Mouse (Mus musculus) heart, postnatal 0 days (tissue): Measurements from ENCODE around the gene Klhdc9. TPM values are rescaled to one million over a fixed set of nuclear protein-coding genes. Genes with fewer than 3 reads are reported as not detected.

Source experiments
- ATAC-seq: fragments of 200-750 bp; cut with Nextera tagmentation; 2 replicates; pipeline ENCODE4 v1.8.0; 2017; ENCODE audit warnings: low read depth, moderate number of reproducible peaks, moderate library complexity; ENCODE audit not compliant: insufficient read depth
- DNase-seq: peaks from one replicate; pipeline ENCODE4 v3.0.0-alpha.2; 2016; ENCODE audit warnings: low spot score
- H3K27ac ChIP-seq: fragments of 300-500 bp; sonication (generic); 2 replicates; pipeline ENCODE4 v1.5.1; 2014; ENCODE audit warnings: low read depth, mild to moderate bottlenecking
- H3K27me3 ChIP-seq: fragments of 300-500 bp; sonication (generic); 2 replicates; pipeline ENCODE4 v1.6.1; 2014; ENCODE audit warnings: low read length, mixed read lengths; ENCODE audit not compliant: control insufficient read depth, insufficient read depth
- H3K36me3 ChIP-seq: fragments of 300-500 bp; sonication (generic); replicated peaks from 2 replicates; pipeline ENCODE4 v1.6.1; 2014; ENCODE audit warnings: low read length, mixed read lengths; ENCODE audit not compliant: control insufficient read depth, insufficient read depth
- H3K4me1 ChIP-seq: fragments of 300-500 bp; sonication (generic); 2 replicates; pipeline ENCODE4 v1.6.1; 2014; ENCODE audit warnings: antibody characterized with exemption; ENCODE audit not compliant: control insufficient read depth, insufficient read depth
- H3K4me2 ChIP-seq: fragments of 300-500 bp; sonication (generic); 2 replicates; pipeline ENCODE4 v1.6.1; 2014; ENCODE audit warnings: low read depth, mild to moderate bottlenecking, low read length, moderate library complexity
- H3K4me3 ChIP-seq: fragments of 300-500 bp; sonication (generic); 2 replicates; pipeline ENCODE4 v1.5.1; 2014; ENCODE audit warnings: low read depth, low read length
- H3K9ac ChIP-seq: fragments of 300-500 bp; sonication (generic); replicated peaks from 2 replicates; pipeline ENCODE4 v1.6.1; 2014; ENCODE audit warnings: low read depth, low read length, mixed read lengths
- H3K9me3 ChIP-seq: fragments of 300-500 bp; sonication (generic); replicated peaks from 2 replicates; pipeline ENCODE4 v1.6.1; 2016; ENCODE audit warnings: low read length; ENCODE audit not compliant: control insufficient read depth
- CTCF ChIP-seq: IDR thresholded peaks from 2 replicates; pipeline ENCODE4 v1.5.1; 2016; ENCODE audit warnings: antibody characterized with exemption, control low read depth, low read depth
- EP300 ChIP-seq: IDR thresholded peaks from 2 replicates; pipeline ENCODE4 v1.6.1; 2016; ENCODE audit warnings: antibody characterized with exemption, low read depth
- WGBS: fragments of 180-500 bp; shearing (Covaris S2); extraction: QIAGEN DNeasy Blood & Tissue Kit; methylation state at CpG from one replicate; pipeline ENCODE4 v1.1.7; 2014; 5-methylcytosine and 5-hydroxymethylcytosine counted together
- polyA plus RNA-seq: library from polyadenylated mRNA; unstranded; fragments of >200 nt; fragmentation: Nextera tagmentation; extraction: Ambion mirVana; gene quantifications from 2 replicates; pipeline ENCODE4 v1.2.1, GENCODE M21; 2015
- total RNA-seq: library from RNA; depleted of rRNA; stranded (reverse); fragments of >200 nt; gene quantifications from 2 replicates; pipeline ENCODE4 v1.2.3, GENCODE M21; 2014; ENCODE audit warnings: low replicate concordance

Klhdc9 gene
- total and polyA plus RNA-seq, 2 experiments from 2014 or later = 1.1 to 3.2 TPM

GRCm38 (mm10) chr1:171388376-171389102 is 27.9 kb upstream of the Klhdc9 start, which contains the start of gene Arhgap30:
TSS of gene Arhgap30 (plus strand) at chr1:171388954.
- ATAC-seq (no peak), DNase-seq (no peak)
- H3K36me3 ChIP-seq = no peaks in the 10 kb centered on the region
- peak within 1 kb of the TSS; percentile 40; the same call in 1 of the 2 replicates for H3K27ac ChIP-seq
- peak within 1 kb of the TSS; percentile 19; the same call in 1 of the 2 replicates for H3K4me2 ChIP-seq
- TF ChIP-seq CTCF (no peak), EP300 (no peak)
- WGBS = 69% methylated on average over 15 of the region's 15 CpGs
- H3K9me3 ChIP-seq = no peaks in the 10 kb centered on the region
- H3K4me1 ChIP-seq = no peaks in the 10 kb centered on the region
- peak within 1 kb of the TSS; percentile 27; the same call in 1 of the 2 replicates for H3K4me3 ChIP-seq
- H3K27me3 ChIP-seq = no peaks in the 10 kb centered on the region
- no peak within 1 kb of the TSS for H3K9ac ChIP-seq

GRCm38 (mm10) chr1:171387099-171387498 is 26.5 kb upstream of the Klhdc9 start:
- Histone ChIP-seq H3K9ac (no peak overlapping the region), H3K27ac (no peak overlapping the region), H3K4me1 (no peaks in the 10 kb centered on the region), H3K4me2 (peak overlapping the region; percentile 31), H3K9me3 (no peaks in the 10 kb centered on the region), H3K36me3 (no peaks in the 10 kb centered on the region), H3K27me3 (0 out of 2 replicates have a peak, but pooled peaks cover 2% of the 10 kb centered on the region), H3K4me3 (no peak overlapping the region)
- WGBS = 22% methylated on average over 6 of the region's 6 CpGs
- DNase-seq (peak; percentile 29), ATAC-seq (peak; percentile 61; the same call in 1 of the 2 replicates)
- TF ChIP-seq EP300 (no peak), CTCF (peak; percentile 54)

- Histone ChIP-seq H3K36me3 (no peaks in the 10 kb centered on the region), H3K9me3 (no peaks in the 10 kb centered on the region), H3K27ac (no peak overlapping the region), H3K9ac (no peak overlapping the region), H3K27me3 (0 out of 2 replicates have a peak, but pooled peaks cover 4% of the 10 kb centered on the region), H3K4me1 (peaks cover 2% of the 10 kb centered on the region; the same call in 1 of the 2 replicates), H3K4me2 (no peak overlapping the region), H3K4me3 (no peak overlapping the region)
- 59% methylated on average over 9 of the region's 9 CpGs for WGBS
- TF ChIP-seq EP300 (no peak), CTCF (peak; percentile 26; the same call in 1 of the 2 replicates)
- ATAC-seq (no peak), DNase-seq (no peak)
These were observed 24.6 kb upstream of the Klhdc9 start for GRCm38 (mm10) chr1:171385171-171385570.

GRCm38 (mm10) chr1:171384361-171384760 is 23.8 kb upstream of the Klhdc9 start:
- no peak for ATAC-seq
- 0 out of 2 replicates have a peak, but pooled peaks cover 6% of the 10 kb centered on the region for H3K27me3 ChIP-seq
- no peak overlapping the region for H3K4me2 ChIP-seq
- H3K9me3 ChIP-seq = no peaks in the 10 kb centered on the region
- WGBS = 56% methylated on average over 9 of the region's 9 CpGs
- H3K36me3 ChIP-seq = no peaks in the 10 kb centered on the region
- no peak for TF ChIP-seq CTCF
- TF ChIP-seq EP300 = no peak
- H3K4me1 ChIP-seq = peaks cover 3% of the 10 kb centered on the region; the same call in 1 of the 2 replicates
- H3K4me3 ChIP-seq = no peak overlapping the region
- H3K27ac ChIP-seq = no peak overlapping the region
- no peak for DNase-seq
- H3K9ac ChIP-seq = no peak overlapping the region

GRCm38 (mm10) chr1:171382096-171382620 is 21.6 kb upstream of the Klhdc9 start:
- Histone ChIP-seq H3K9ac (no peak overlapping the region), H3K4me1 (peaks cover 3% of the 10 kb centered on the region; the same call in 1 of the 2 replicates), H3K9me3 (no peaks in the 10 kb centered on the region), H3K27ac (no peak overlapping the region), H3K27me3 (0 out of 2 replicates have a peak, but pooled peaks cover 6% of the 10 kb centered on the region), H3K4me2 (no peak overlapping the region), H3K36me3 (no peaks in the 10 kb centered on the region), H3K4me3 (no peak overlapping the region)
- DNase-seq (no peak), ATAC-seq (no peak)
- WGBS = 75% methylated on average over 11 of the region's 11 CpGs
- TF ChIP-seq CTCF (no peak), EP300 (no peak)
